Mouse (Mus musculus) hindbrain, embryonic 14.5 days (tissue): ENCODE results near the gene Treh. TPM values are rescaled to one million over a fixed set of nuclear protein-coding genes. Genes with fewer than 3 reads are reported as not detected.
A peak's percentile ranks its signal among the peaks of the same experiment; 100 is the strongest.

ENCODE experiments used
- ATAC-seq: fragments of 200-750 bp; cut with Nextera tagmentation; 2 replicates; pipeline ENCODE4 v1.8.0; 2017; ENCODE audit warnings: moderate number of reproducible peaks, mild to moderate bottlenecking, moderate TSS enrichment, moderate library complexity; ENCODE audit not compliant: low FRiP score
- DNase-seq: peaks from one replicate; pipeline ENCODE4 v3.0.0-alpha.2; 2015; ENCODE audit warnings: low spot score
- H3K27ac ChIP-seq: fragments of 300-500 bp; sonication (generic); 2 replicates; pipeline ENCODE4 v1.5.1; 2014; ENCODE audit warnings: mild to moderate bottlenecking, moderate library complexity
- H3K27me3 ChIP-seq: fragments of 300-500 bp; sonication (generic); 2 replicates; pipeline ENCODE4 v1.6.1; 2014; ENCODE audit warnings: mild to moderate bottlenecking, low read length, mixed read lengths; ENCODE audit not compliant: control insufficient read depth, insufficient read depth
- H3K36me3 ChIP-seq: fragments of 300-500 bp; sonication (generic); replicated peaks from 2 replicates; pipeline ENCODE4 v1.6.1; 2014; ENCODE audit not compliant: control insufficient read depth, insufficient read depth
- H3K4me1 ChIP-seq: fragments of 300-500 bp; sonication (generic); replicated peaks from 2 replicates; pipeline ENCODE4 v1.6.1; 2014; ENCODE audit warnings: antibody characterized with exemption, low read length, mixed read lengths; ENCODE audit not compliant: control insufficient read depth, insufficient read depth
- H3K4me2 ChIP-seq: fragments of 300-500 bp; sonication (generic); replicated peaks from 2 replicates; pipeline ENCODE4 v1.6.1; 2014; ENCODE audit warnings: mild to moderate bottlenecking, moderate library complexity
- H3K4me3 ChIP-seq: fragments of 300-500 bp; sonication (generic); replicated peaks from 2 replicates; pipeline ENCODE4 v1.5.1; 2014; ENCODE audit warnings: mild to moderate bottlenecking, low read length
- H3K9ac ChIP-seq: fragments of 300-500 bp; sonication (generic); 2 replicates; pipeline ENCODE4 v1.6.1; 2014
- H3K9me3 ChIP-seq: fragments of 300-500 bp; sonication (generic); 2 replicates; pipeline ENCODE4 v1.6.1; 2016; ENCODE audit warnings: low read length; ENCODE audit not compliant: control insufficient read depth
- WGBS: fragments of 180-500 bp; shearing (Covaris S2); extraction: QIAGEN DNeasy Blood & Tissue Kit; methylation state at CpG from one replicate; pipeline ENCODE4 v1.1.7; 2014; 5-methylcytosine and 5-hydroxymethylcytosine counted together
- polyA plus RNA-seq: library from polyadenylated mRNA; unstranded; fragments of >200 nt; fragmentation: Nextera tagmentation; extraction: Ambion mirVana; gene quantifications from 2 replicates; pipeline ENCODE4 v1.2.1, GENCODE M21; 2014

Gene Treh
- polyA plus RNA-seq, 1 experiment from 2014 or later, result not detected

DNA sequence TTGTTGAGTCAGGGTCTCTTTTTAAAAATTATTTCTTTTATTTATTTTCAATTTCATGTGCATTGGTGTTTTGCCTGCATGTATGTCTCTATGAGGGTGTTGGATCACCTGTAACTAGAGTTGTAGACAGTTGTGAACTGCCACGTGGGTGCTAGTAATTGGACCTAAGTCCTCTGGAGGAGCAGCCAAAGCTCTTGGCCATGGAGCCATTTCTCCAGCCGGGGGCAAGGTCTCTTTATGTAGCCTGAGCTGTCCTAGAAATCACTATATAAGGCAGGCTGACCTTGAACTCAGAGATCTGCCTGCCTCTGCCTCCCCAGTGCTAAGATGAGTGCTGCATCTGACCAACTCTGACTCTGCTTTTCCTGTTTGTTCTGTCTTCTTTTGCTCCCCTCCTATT, 28.8 kb upstream of the Treh start:
- DNase-seq (no peak), ATAC-seq (no peak)
- H3K9ac ChIP-seq, result no peak overlapping the region
- H3K36me3 ChIP-seq, result peaks cover 11% of the 10 kb centered on the region
- H3K4me3 ChIP-seq, result no peak overlapping the region
- 84% methylated on average over 2 of the region's 2 CpGs for WGBS
- no peak overlapping the region for H3K4me2 ChIP-seq
- no peaks in the 10 kb centered on the region for H3K4me1 ChIP-seq
- no peaks in the 10 kb centered on the region for H3K9me3 ChIP-seq
- H3K27me3 ChIP-seq, result no peaks in the 10 kb centered on the region
- no peak overlapping the region for H3K27ac ChIP-seq

DNA sequence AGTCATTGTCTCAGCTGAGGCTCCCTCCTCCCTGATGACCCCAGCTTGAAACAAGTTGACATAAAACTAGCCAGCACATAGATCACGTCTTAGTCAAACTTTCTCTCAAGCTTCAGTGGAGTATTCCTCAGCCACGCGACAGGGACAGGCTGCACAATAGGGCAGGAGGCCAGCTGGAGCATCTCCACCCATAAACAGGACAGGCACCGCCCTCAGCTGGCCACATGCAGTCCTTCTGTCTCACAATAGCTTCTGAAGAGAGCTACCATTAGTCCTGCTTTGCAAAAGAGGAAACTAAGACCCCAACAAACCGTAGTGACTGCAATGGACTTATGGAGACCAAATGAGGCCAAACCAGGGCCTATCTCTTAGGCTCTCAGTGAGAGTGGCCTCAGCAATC, 27.6 kb upstream of the Treh start:
- DNase-seq (no peak), ATAC-seq (no peak)
- Histone ChIP-seq H3K4me3 (no peak overlapping the region), H3K36me3 (0 out of 2 replicates have a peak, but pooled peaks cover 5% of the 10 kb centered on the region), H3K27ac (no peak overlapping the region), H3K9ac (no peak overlapping the region), H3K4me2 (no peak overlapping the region), H3K9me3 (no peaks in the 10 kb centered on the region), H3K27me3 (no peaks in the 10 kb centered on the region), H3K4me1 (no peaks in the 10 kb centered on the region)
- WGBS, result 64% methylated on average over 5 of the region's 5 CpGs

DNA sequence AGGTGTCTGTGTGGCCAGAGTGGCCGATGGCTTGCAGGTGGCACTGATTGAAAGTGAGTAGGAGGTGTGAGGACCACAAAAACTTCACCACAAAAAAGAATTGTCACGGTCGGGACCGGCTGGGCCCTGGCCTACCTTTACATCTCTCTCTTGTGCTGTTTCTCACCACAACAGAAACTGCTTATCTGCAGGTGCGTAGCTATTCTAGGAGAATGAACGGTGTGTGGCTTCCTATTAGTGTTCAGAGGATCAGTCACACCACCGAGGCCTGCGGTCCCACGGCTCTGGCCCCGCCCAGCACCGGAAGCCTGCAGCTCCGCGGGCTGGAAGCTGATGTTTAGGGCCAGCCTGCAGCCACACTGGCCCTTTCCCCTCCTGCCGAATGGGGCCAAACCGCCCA, 27.1 kb upstream of the Treh start:
- H3K27me3 ChIP-seq, result no peaks in the 10 kb centered on the region
- H3K4me2 ChIP-seq, result no peak overlapping the region
- no peaks in the 10 kb centered on the region for H3K9me3 ChIP-seq
- no peak overlapping the region for H3K9ac ChIP-seq
- H3K4me3 ChIP-seq, result no peak overlapping the region
- no peaks in the 10 kb centered on the region for H3K4me1 ChIP-seq
- no peak for ATAC-seq
- WGBS, result 66% methylated on average over 15 of the region's 15 CpGs
- no peak overlapping the region for H3K27ac ChIP-seq
- DNase-seq, result no peak
- H3K36me3 ChIP-seq, result 0 out of 2 replicates have a peak, but pooled peaks cover 2% of the 10 kb centered on the region

DNA sequence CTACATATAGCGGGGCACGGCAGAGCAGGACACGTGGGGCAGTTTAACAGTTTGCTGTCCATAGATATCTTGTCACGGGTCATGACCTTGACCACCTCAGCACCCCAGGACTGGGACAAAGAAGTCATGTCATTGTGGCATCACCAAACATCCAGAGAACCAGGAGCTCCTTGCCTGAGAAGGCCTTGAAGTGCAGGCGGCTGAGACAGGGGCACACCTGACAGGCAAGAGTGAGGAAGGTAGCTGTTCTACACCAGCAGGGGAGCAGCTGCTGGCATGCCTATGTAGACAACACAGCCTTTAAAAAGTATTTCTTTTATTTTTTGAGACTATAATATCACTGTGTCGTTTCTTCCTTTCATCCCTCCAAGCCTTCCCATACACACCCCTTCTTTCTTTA, 26.7 kb upstream of the Treh start:
- H3K4me3 ChIP-seq, result no peak overlapping the region
- H3K4me2 ChIP-seq, result no peak overlapping the region
- WGBS, result 80% methylated on average over 6 of the region's 6 CpGs
- DNase-seq (no peak), ATAC-seq (no peak)
- H3K9ac ChIP-seq, result no peak overlapping the region
- no peak overlapping the region for H3K27ac ChIP-seq
- no peaks in the 10 kb centered on the region for H3K36me3 ChIP-seq
- H3K9me3 ChIP-seq, result no peaks in the 10 kb centered on the region
- H3K27me3 ChIP-seq, result no peaks in the 10 kb centered on the region
- H3K4me1 ChIP-seq, result no peaks in the 10 kb centered on the region

DNA sequence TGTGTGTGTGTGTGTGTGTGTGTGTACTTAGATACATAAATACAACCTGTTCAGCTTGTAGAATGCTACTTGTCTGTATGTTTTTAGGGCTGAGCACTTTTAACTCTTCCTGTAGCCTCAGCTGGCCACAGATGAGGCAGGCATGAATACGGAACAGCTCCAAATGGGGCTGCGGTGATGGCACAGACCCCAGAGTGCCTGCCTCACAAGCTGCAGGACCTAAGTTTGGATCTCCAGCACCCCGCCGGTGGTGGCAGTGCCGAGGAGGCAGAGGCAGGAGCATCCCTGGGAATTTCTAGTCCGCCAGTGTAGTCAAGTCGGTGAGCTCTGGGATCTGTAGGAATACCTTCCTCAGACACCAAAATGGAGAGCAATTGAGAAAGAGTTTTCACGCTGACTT, 26.0 kb upstream of the Treh start:
- H3K9ac ChIP-seq, result no peak overlapping the region
- DNase-seq (no peak), ATAC-seq (no peak)
- H3K4me2 ChIP-seq, result no peak overlapping the region
- no peaks in the 10 kb centered on the region for H3K36me3 ChIP-seq
- no peak overlapping the region for H3K4me3 ChIP-seq
- H3K27ac ChIP-seq, result no peak overlapping the region
- WGBS, result 96% methylated on average over 8 of the region's 8 CpGs
- no peaks in the 10 kb centered on the region for H3K9me3 ChIP-seq
- no peaks in the 10 kb centered on the region for H3K27me3 ChIP-seq
- no peaks in the 10 kb centered on the region for H3K4me1 ChIP-seq

DNA sequence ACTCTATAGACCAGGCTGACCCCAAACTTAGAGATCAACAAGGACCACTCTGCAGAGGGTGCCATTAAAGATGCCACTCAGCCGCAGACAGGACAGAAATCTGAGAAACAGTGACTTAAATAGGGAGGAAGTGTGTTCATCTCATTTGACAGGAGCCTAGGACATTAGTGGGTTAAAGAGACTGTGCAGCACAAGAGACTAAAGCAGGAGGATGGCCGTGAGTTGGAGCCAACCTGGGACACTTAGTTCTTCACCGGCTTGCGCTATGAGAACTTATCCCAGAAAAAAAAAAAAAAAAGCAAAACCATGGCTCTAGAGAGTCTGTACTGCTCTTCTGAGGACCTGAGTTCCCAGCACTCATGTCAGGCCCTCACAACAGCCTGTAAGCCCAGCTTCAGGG, 25.4 kb upstream of the Treh start:
- H3K4me2 ChIP-seq, result no peak overlapping the region
- no peak overlapping the region for H3K9ac ChIP-seq
- H3K36me3 ChIP-seq, result no peaks in the 10 kb centered on the region
- no peaks in the 10 kb centered on the region for H3K4me1 ChIP-seq
- WGBS, result 90% methylated on average over 4 of the region's 4 CpGs
- no peak overlapping the region for H3K4me3 ChIP-seq
- H3K27ac ChIP-seq, result no peak overlapping the region
- ATAC-seq (no peak), DNase-seq (no peak)
- H3K27me3 ChIP-seq, result no peaks in the 10 kb centered on the region
- no peaks in the 10 kb centered on the region for H3K9me3 ChIP-seq

DNA sequence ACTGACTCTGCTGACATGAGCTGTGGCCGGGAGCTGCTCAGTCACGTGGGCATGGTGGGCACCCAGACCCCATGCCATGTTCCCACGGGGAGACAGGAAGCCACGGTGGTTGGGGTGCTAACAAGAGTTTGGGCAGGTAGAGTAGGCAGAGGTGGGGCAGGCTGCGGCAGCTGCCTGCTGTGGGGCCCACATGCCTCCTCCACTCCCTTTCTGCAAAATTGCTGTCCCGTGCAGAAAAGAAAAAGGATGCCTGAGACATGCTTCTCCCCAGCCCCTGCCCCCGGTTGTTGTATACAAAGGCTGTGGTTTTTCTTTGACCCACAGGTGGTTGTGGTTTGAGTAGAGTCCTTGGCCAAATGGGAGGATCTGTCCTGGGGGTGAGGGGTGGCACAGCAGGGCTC, 24.2 kb upstream of the Treh start:
- Histone ChIP-seq H3K27ac (no peak overlapping the region), H3K9me3 (no peaks in the 10 kb centered on the region), H3K36me3 (no peaks in the 10 kb centered on the region), H3K9ac (no peak overlapping the region), H3K4me3 (no peak overlapping the region), H3K4me1 (no peaks in the 10 kb centered on the region), H3K27me3 (no peaks in the 10 kb centered on the region), H3K4me2 (no peak overlapping the region)
- WGBS, result 77% methylated on average over 7 of the region's 7 CpGs
- DNase-seq (no peak), ATAC-seq (no peak)

DNA sequence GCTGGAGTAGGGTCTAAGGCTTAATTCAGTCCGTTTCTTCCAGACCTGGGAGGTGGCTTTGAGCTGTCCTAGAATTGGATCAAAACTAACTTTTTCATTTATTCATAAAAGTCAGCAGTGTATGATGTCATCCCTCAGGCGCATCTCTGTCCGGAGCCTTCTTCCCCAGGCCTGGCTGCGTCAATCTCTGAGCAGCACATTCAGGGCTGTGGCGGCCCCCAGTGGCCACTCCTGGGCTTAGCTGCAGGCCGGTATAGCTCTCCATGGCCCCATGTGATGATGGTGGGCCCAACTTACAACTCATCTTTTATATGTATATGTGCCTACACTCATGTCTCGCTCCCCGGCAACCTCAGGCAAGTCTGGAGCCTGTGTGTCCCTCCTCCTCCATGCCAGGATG, 21.0 kb upstream of the Treh start:
- Histone ChIP-seq H3K4me3 (no peak overlapping the region), H3K27ac (no peak overlapping the region), H3K4me2 (no peak overlapping the region), H3K36me3 (no peaks in the 10 kb centered on the region), H3K27me3 (no peaks in the 10 kb centered on the region), H3K4me1 (no peaks in the 10 kb centered on the region), H3K9me3 (no peaks in the 10 kb centered on the region), H3K9ac (no peak overlapping the region)
- DNase-seq (peak; percentile 71), ATAC-seq (peak; percentile 79; the same call in 1 of the 2 replicates)
- WGBS, result 8% methylated on average over 8 of the region's 8 CpGs

DNA sequence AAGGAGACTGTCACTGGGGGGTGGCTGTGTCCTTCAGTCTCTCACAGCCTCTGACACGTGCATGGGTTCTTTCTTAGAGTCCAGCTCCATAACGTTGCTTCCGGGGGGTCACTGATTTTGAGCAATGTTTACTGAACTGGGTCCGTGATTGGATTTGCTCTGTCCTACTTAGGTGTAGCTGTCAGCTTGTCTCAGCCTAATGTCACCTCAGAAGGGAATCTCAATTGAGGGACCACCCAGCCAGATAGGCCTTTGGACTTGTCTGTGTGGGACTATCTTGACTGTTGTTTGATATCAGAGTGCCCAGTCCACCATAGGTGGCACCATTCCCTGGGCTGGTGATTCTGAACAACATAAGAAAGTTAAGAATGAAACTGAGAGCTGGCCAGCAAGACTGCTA, 19.1 kb upstream of the Treh start:
- H3K4me2 ChIP-seq, result no peak overlapping the region
- H3K9ac ChIP-seq, result no peak overlapping the region
- H3K4me3 ChIP-seq, result no peak overlapping the region
- H3K4me1 ChIP-seq, result no peaks in the 10 kb centered on the region
- 68% methylated on average over 4 of the region's 4 CpGs for WGBS
- no peaks in the 10 kb centered on the region for H3K27me3 ChIP-seq
- DNase-seq, result no peak
- H3K36me3 ChIP-seq, result no peaks in the 10 kb centered on the region
- ATAC-seq, result no peak
- H3K27ac ChIP-seq, result no peak overlapping the region
- H3K9me3 ChIP-seq, result no peaks in the 10 kb centered on the region
